Mouse (Mus musculus): ENCODE results near the gene Cdc40. TPM values are rescaled to one million over a fixed set of nuclear protein-coding genes. Genes with fewer than 3 reads are reported as not detected.
"Not testable (repeated sequence)": the region's sequence is repeated elsewhere in the genome, so short reads cannot be mapped to it uniquely, and the experiment has no call there.

Cdc40 gene
- polyA plus RNA-seq, 1 experiment from 2014 or later, result 40.5 TPM

- Histone ChIP-seq H3K27me3 (ENCODE audit: low read depth, poor library complexity, severe bottlenecking) (no peaks in the 10 kb centered on the region), H3K9me3 (replicated peaks) (no peaks in the 10 kb centered on the region), H3K4me1 (no peaks in the 10 kb centered on the region), H3K36me3 (peaks cover 45% of the 10 kb centered on the region), H3K27ac (no peak overlapping the region), H3K4me3 (no peak overlapping the region)
- no peak for DNase-seq (ENCODE audit: low spot score)
These were observed 32.0 kb downstream of the Cdc40 start for GRCm38 (mm10) chr10:40851138-40851537.

- no peak for DNase-seq (ENCODE audit: low spot score)
- Histone ChIP-seq H3K36me3 (peaks cover 48% of the 10 kb centered on the region), H3K4me3 (no peak overlapping the region), H3K27me3 (ENCODE audit: low read depth, poor library complexity, severe bottlenecking) (no peaks in the 10 kb centered on the region), H3K4me1 (no peaks in the 10 kb centered on the region), H3K27ac (no peak overlapping the region), H3K9me3 (replicated peaks) (no peaks in the 10 kb centered on the region)
- 91% methylated on average over 2 of the region's 2 CpGs for WGBS
These were observed 32.5 kb downstream of the Cdc40 start for GRCm38 (mm10) chr10:40850644-40851043.

- H3K27me3 ChIP-seq (ENCODE audit: low read depth, poor library complexity, severe bottlenecking), result no peaks in the 10 kb centered on the region
- DNase-seq (ENCODE audit: low spot score), result no peak
- WGBS, result 96% methylated on average over 10 of the region's 10 CpGs
- H3K27ac ChIP-seq, result no peak overlapping the region
- peaks cover 63% of the 10 kb centered on the region for H3K36me3 ChIP-seq
- peaks cover 17% of the 10 kb centered on the region for H3K4me1 ChIP-seq
- no peaks in the 10 kb centered on the region for H3K9me3 ChIP-seq (replicated peaks)
- no peak overlapping the region for H3K4me3 ChIP-seq
These were observed 35.8 kb downstream of the Cdc40 start for GRCm38 (mm10) chr10:40847176-40847874.

- no peak overlapping the region for H3K27ac ChIP-seq
- no peaks in the 10 kb centered on the region for H3K27me3 ChIP-seq (ENCODE audit: low read depth, poor library complexity, severe bottlenecking)
- no peak for DNase-seq (ENCODE audit: low spot score)
- H3K9me3 ChIP-seq (replicated peaks), result no peaks in the 10 kb centered on the region
- peaks cover 77% of the 10 kb centered on the region for H3K36me3 ChIP-seq
- peaks cover 17% of the 10 kb centered on the region for H3K4me1 ChIP-seq
- no peak overlapping the region for H3K4me3 ChIP-seq
- 81% methylated on average over 6 of the region's 6 CpGs for WGBS
These were observed 37.5 kb downstream of the Cdc40 start for GRCm38 (mm10) chr10:40845626-40846025.

- H3K27ac ChIP-seq, result peak overlapping the region; percentile 62
- DNase-seq (ENCODE audit: low spot score), result no peak
- no peaks in the 10 kb centered on the region for H3K27me3 ChIP-seq (ENCODE audit: low read depth, poor library complexity, severe bottlenecking)
- WGBS, result 66% methylated on average over 10 of the region's 10 CpGs
- H3K4me1 ChIP-seq, result peaks cover 17% of the 10 kb centered on the region
- H3K9me3 ChIP-seq (replicated peaks), result no peaks in the 10 kb centered on the region
- peaks cover 80% of the 10 kb centered on the region for H3K36me3 ChIP-seq
- H3K4me3 ChIP-seq, result no peak overlapping the region
These were observed 38.6 kb downstream of the Cdc40 start for GRCm38 (mm10) chr10:40844546-40844945.

GRCm38 (mm10) chr10:40843841-40844240 lies 39.3 kb downstream of the Cdc40 start:
- Histone ChIP-seq H3K4me3 (no peak overlapping the region), H3K4me1 (peaks cover 17% of the 10 kb centered on the region), H3K27me3 (ENCODE audit: low read depth, poor library complexity, severe bottlenecking) (no peaks in the 10 kb centered on the region), H3K27ac (no peak overlapping the region), H3K36me3 (peaks cover 81% of the 10 kb centered on the region), H3K9me3 (replicated peaks) (no peaks in the 10 kb centered on the region)
- no peak for DNase-seq (ENCODE audit: low spot score)
- 81% methylated on average over 5 of the region's 5 CpGs for WGBS

DNA sequence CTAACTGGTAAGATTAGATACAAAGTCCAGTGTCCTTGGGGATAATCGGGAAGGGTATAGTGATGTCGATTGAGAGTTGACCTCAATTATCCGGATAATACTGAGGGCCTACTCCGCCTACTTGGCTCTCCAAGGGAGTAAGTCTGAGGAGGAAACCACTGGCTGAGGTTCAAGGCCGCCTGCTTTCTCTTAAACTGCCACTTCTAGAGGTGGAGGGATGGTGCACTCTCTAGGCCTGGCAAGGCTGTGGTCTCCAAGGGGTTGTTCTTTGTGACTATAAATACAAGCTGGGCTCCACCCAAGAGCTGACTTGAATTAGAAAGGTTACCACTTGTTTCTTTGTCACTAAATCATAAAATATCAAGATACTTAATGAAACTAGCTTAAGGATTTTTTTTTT lies 43.0 kb downstream of the Cdc40 start:
- WGBS, result 91% methylated on average over 5 of the region's 5 CpGs
- Histone ChIP-seq H3K36me3 (peaks cover 76% of the 10 kb centered on the region), H3K4me3 (no peak overlapping the region), H3K9me3 (replicated peaks) (no peaks in the 10 kb centered on the region), H3K27ac (no peak overlapping the region), H3K4me1 (peaks cover 16% of the 10 kb centered on the region), H3K27me3 (ENCODE audit: low read depth, poor library complexity, severe bottlenecking) (no peaks in the 10 kb centered on the region)
- no peak for DNase-seq (ENCODE audit: low spot score)

DNA sequence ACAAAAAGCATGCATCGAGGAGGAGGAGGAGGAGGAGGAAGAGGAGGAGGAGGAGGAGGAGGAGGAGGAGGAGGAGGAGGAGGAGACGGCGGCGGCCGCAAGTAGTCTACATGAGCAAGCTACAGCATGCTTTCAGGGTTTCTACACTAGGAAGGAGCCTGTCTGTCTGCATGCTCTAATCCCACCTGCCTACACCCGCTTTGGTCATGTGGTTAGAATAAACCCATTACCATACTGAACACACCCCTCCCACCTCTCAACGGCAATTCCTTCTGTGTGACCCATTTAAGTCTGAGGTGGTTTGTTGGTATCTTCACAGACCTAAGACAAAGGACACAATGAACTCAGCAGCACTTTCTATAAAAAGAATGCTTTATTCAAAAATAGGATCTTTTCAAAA lies 51.8 kb downstream of the Cdc40 start:
- Histone ChIP-seq H3K4me1 (peaks cover 15% of the 10 kb centered on the region), H3K27ac (no peak overlapping the region), H3K36me3 (peaks cover 67% of the 10 kb centered on the region), H3K4me3 (no peak overlapping the region), H3K9me3 (replicated peaks) (no peaks in the 10 kb centered on the region), H3K27me3 (ENCODE audit: low read depth, poor library complexity, severe bottlenecking) (no peaks in the 10 kb centered on the region)
- no peak for DNase-seq (ENCODE audit: low spot score)
- 85% methylated on average over 7 of the region's 7 CpGs for WGBS

- Histone ChIP-seq H3K4me1 (peaks cover 24% of the 10 kb centered on the region), H3K4me3 (no peak overlapping the region), H3K27ac (no peak overlapping the region), H3K27me3 (ENCODE audit: low read depth, poor library complexity, severe bottlenecking) (no peaks in the 10 kb centered on the region), H3K36me3 (peaks cover 62% of the 10 kb centered on the region), H3K9me3 (replicated peaks) (no peaks in the 10 kb centered on the region)
- 95% methylated on average over 3 of the region's 3 CpGs for WGBS
- no peak for DNase-seq (ENCODE audit: low spot score)
These were observed 52.8 kb downstream of the Cdc40 start for GRCm38 (mm10) chr10:40830312-40830711.

DNA sequence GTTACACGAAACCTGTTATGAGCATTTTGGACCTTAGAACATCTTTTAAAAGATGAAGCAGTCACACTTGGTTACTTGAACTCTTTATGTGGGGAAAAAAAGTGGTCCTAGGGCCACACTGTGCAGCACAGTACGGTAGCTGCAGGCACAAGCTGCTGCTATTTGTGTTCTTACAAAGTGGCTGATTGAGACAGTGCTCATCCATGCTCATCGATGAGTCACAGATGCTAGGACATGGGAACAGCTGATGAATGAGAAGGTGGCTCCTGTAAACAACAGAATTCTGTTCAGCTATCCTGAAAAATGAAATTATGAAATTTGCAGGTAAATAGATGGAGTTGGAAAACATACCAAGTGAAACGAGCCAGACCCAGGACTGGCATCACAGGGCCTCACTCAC lies 55.4 kb downstream of the Cdc40 start:
- WGBS, result 94% methylated on average over 4 of the region's 4 CpGs
- H3K27me3 ChIP-seq (ENCODE audit: low read depth, poor library complexity, severe bottlenecking), result no peaks in the 10 kb centered on the region

DNA sequence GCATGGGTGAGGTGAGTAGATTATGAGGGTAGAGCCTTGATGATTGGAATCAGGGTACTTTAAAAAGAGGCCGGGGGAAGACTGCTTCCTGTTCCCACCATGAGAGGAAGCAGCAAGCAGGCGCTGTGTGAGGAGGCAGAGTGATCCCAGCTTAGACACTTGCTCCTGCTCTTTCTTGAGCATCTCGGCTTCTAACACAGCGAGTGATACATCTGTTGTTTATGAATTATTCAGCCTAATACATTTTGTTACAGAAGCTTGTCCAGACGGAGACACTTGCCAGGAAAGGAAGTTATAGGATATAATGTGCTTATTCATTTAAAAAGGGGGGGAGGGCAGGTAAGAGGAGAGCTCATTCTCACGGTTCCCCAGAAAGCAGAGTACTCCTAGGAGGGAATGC lies 57.2 kb downstream of the Cdc40 start:
- peaks cover 24% of the 10 kb centered on the region for H3K36me3 ChIP-seq
- 78% methylated on average over 6 of the region's 6 CpGs for WGBS
- 0 out of 2 replicates have a peak overlapping the region, but pooled peaks have one; percentile 17 for H3K27ac ChIP-seq
- no peaks in the 10 kb centered on the region for H3K9me3 ChIP-seq (replicated peaks)
- H3K27me3 ChIP-seq (ENCODE audit: low read depth, poor library complexity, severe bottlenecking), result no peaks in the 10 kb centered on the region
- DNase-seq (ENCODE audit: low spot score), result no peak
- H3K4me3 ChIP-seq, result no peak overlapping the region
- H3K4me1 ChIP-seq, result peaks cover 25% of the 10 kb centered on the region

More for the DNA sequence above, 55.4 kb downstream of the Cdc40 start:
- Histone ChIP-seq H3K4me1 (peaks cover 25% of the 10 kb centered on the region), H3K9me3 (replicated peaks) (no peaks in the 10 kb centered on the region), H3K4me3 (no peak overlapping the region), H3K27ac (no peak overlapping the region), H3K36me3 (peaks cover 38% of the 10 kb centered on the region)
- DNase-seq (ENCODE audit: low spot score), result no peak

DNA sequence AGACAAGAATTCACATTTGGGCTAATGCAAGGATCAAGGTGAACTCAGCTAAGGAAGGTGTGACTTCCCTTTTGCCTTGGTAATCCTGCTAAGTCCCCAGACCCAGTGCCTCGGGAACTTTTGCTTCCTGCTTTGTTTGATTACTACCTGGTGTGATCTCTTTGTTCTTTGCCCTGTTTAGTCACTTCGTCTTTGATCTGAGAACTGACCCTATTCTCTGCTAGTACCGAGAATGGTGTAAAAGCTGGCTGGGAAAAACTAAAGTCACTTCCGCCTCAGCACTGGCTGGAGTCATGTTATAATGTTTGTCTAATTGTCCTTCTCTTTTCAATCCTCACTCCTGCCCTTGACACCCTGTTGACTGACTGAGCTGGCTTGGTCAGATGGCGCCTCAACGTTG lies 66.6 kb downstream of the Cdc40 start:
- DNase-seq (ENCODE audit: low spot score), result no peak
- Histone ChIP-seq H3K27me3 (ENCODE audit: low read depth, poor library complexity, severe bottlenecking) (no peaks in the 10 kb centered on the region), H3K27ac (no peak overlapping the region), H3K9me3 (replicated peaks) (no peaks in the 10 kb centered on the region), H3K36me3 (no peaks in the 10 kb centered on the region), H3K4me3 (no peak overlapping the region), H3K4me1 (no peaks in the 10 kb centered on the region)
- WGBS, result 54% methylated on average over 6 of the region's 6 CpGs

DNA sequence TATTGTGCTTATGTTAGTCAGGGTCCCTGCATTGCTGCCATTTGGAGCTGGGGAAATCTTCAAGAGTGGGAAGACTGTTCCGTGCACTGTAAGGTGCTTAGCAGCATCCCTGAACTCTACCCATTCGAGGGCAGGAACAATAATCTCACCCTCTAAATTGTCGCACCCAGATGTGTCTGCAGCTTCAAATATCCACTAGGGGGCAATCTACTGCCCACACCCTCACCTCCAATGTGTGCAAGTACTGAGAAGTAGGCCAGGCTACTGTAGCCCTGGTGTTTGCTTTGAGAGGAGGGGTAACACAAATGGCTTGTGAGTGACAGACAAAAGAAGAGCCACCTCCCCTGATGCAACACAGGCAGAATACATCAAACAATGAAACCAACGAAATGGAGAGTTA lies 69.5 kb downstream of the Cdc40 start:
- Histone ChIP-seq H3K4me1 (no peaks in the 10 kb centered on the region), H3K27me3 (ENCODE audit: low read depth, poor library complexity, severe bottlenecking) (no peaks in the 10 kb centered on the region), H3K9me3 (replicated peaks) (no peaks in the 10 kb centered on the region), H3K4me3 (no peak overlapping the region), H3K27ac (no peak overlapping the region), H3K36me3 (no peaks in the 10 kb centered on the region)
- WGBS, result 72% methylated on average over 4 of the region's 4 CpGs
- no peak for DNase-seq (ENCODE audit: low spot score)

DNA sequence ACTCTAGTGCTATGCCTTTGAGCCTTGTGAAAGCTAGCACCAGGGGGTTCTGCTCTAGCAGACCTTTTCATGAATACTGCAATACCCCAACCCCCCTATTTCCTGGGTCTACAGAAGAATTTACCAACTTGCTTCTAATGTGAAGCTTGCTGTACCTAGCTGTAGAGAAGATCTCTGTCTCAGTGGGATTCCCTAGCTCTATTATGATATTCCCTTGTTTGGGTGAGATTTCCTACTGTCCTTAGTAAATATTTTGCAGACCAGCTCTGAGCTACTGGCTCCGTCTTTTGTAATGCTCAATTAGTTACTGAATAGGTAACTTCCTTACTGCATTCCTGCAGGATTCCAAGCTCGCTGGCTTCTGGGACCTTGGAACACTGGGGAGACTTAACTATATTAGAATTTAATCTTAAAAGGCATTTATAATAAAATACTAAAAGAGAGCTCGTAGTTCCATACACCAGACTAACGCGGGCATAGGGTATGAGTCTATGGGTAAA lies 73.7 kb downstream of the Cdc40 start:
- WGBS, result 53% methylated on average over 5 of the region's 5 CpGs

More for the DNA sequence above, 73.7 kb downstream of the Cdc40 start:
- not testable (repeated sequence) for H3K4me1 ChIP-seq; H3K27me3 ChIP-seq (ENCODE audit: low read depth, poor library complexity, severe bottlenecking); H3K36me3 ChIP-seq; H3K9me3 ChIP-seq (replicated peaks); DNase-seq (ENCODE audit: low spot score); H3K4me3 ChIP-seq; H3K27ac ChIP-seq
